Mouse (Mus musculus) intestine, embryonic 15.5 days (tissue): ENCODE data around the gene Gm17387. TPM values are rescaled to one million over a fixed set of nuclear protein-coding genes. Genes with fewer than 3 reads are reported as not detected.

Experiments
- ATAC-seq: fragments of 200-750 bp; cut with Nextera tagmentation; 2 replicates; pipeline ENCODE4 v1.8.0; 2017; ENCODE audit warnings: moderate TSS enrichment, moderate library complexity
- H3K27ac ChIP-seq: fragments of 300-500 bp; sonication (generic); 2 replicates; pipeline ENCODE4 v1.5.1; 2015; ENCODE audit warnings: mild to moderate bottlenecking, inconsistent platforms
- H3K27me3 ChIP-seq: fragments of 300-500 bp; sonication (generic); replicated peaks from 2 replicates; pipeline ENCODE4 v1.6.1; 2015; ENCODE audit warnings: inconsistent platforms
- H3K36me3 ChIP-seq: fragments of 300-500 bp; sonication (generic); 2 replicates; pipeline ENCODE4 v1.6.1; 2015; ENCODE audit warnings: inconsistent platforms
- H3K4me1 ChIP-seq: fragments of 300-500 bp; sonication (generic); replicated peaks from 2 replicates; pipeline ENCODE4 v1.6.1; 2015; ENCODE audit warnings: inconsistent platforms
- H3K4me2 ChIP-seq: fragments of 300-500 bp; sonication (generic); replicated peaks from 2 replicates; pipeline ENCODE4 v1.6.1; 2015; ENCODE audit warnings: mild to moderate bottlenecking, inconsistent platforms
- H3K4me3 ChIP-seq: fragments of 300-500 bp; sonication (generic); replicated peaks from 2 replicates; pipeline ENCODE4 v1.5.1; 2015; ENCODE audit warnings: inconsistent platforms
- H3K9ac ChIP-seq: fragments of 300-500 bp; sonication (generic); 2 replicates; pipeline ENCODE4 v1.6.1; 2015; ENCODE audit warnings: inconsistent platforms
- H3K9me3 ChIP-seq: fragments of 300-500 bp; sonication (generic); 2 replicates; pipeline ENCODE4 v1.6.1; 2016; ENCODE audit warnings: inconsistent platforms
- WGBS: fragments of 180-500 bp; shearing (Covaris S2); methylation state at CpG from one replicate; pipeline ENCODE4 v1.1.7; 2015; 5-methylcytosine and 5-hydroxymethylcytosine counted together
- polyA plus RNA-seq: library from polyadenylated mRNA; unstranded; fragments of >200 nt; fragmentation: Nextera tagmentation; extraction: Ambion mirVana; gene quantifications from 2 replicates; pipeline ENCODE4 v1.2.1, GENCODE M21; 2015

Gene Gm17387
- polyA plus RNA-seq, 1 experiment from 2014 or later = not detected

DNA sequence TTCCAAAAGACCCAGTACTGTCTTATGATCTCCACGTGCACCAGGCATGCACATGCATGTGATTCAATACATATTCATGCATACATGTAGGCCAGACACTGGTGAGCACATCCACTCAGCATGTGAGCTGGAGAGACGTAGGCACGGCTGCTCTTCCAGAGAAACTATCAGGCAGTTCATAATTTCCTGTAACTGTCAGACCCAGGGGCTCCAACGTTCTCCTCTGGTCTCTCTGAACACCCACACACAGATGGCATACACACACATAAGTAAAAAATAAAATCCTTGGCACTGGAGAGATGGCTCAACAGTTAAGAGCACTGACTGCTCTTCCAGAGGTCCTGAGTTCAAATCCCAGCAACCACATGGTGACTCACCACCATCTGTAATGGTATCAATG, 44.9 kb downstream of the Gm17387 start:
- peaks cover 13% of the 10 kb centered on the region for H3K27me3 ChIP-seq
- H3K4me3 ChIP-seq = no peak overlapping the region
- ATAC-seq = no peak
- peaks cover 13% of the 10 kb centered on the region for H3K4me1 ChIP-seq
- no peak overlapping the region for H3K9ac ChIP-seq
- no peak overlapping the region for H3K4me2 ChIP-seq
- H3K9me3 ChIP-seq = no peaks in the 10 kb centered on the region
- H3K36me3 ChIP-seq = no peaks in the 10 kb centered on the region
- 81% methylated on average over 4 of the region's 4 CpGs for WGBS
- H3K27ac ChIP-seq = no peak overlapping the region

GRCm38 (mm10) chr7:141077841-141078240, 48.9 kb downstream of the Gm17387 start, which contains the start of gene Pkp3:
TSS of gene Pkp3 (plus strand) at chr7:141078218.
- H3K4me2 ChIP-seq = no peak within 1 kb of the TSS
- no peak for ATAC-seq
- H3K9me3 ChIP-seq = no peaks in the 10 kb centered on the region
- no peak within 1 kb of the TSS for H3K27ac ChIP-seq
- peaks cover 8% of the 10 kb centered on the region; the same call in 1 of the 2 replicates for H3K4me1 ChIP-seq
- no peak within 1 kb of the TSS for H3K4me3 ChIP-seq
- no peaks in the 10 kb centered on the region for H3K27me3 ChIP-seq
- H3K36me3 ChIP-seq = no peaks in the 10 kb centered on the region
- no peak within 1 kb of the TSS for H3K9ac ChIP-seq
- WGBS = 90% methylated on average over 15 of the region's 15 CpGs

DNA sequence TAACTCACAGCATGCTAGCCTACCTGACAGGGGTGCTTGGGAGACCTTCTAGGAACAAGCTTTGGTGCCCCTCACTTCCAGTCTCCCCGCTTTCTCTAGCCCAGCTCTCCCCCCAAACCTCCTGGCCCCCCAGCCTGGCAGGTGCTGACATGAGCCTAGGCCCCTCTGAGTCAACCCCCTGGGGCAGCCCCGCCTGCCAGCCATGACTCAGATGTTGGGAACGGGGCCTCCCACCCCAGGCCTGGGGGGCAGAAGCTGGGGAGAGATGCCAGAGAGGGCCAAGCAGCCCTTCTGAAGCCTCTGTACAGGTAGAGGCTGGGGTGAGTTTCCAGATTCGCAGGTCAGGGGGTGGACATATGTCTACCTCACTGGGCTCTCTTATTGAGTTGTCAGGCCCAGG, 49.9 kb downstream of the Gm17387 start:
- Histone ChIP-seq H3K4me1 (peaks cover 8% of the 10 kb centered on the region; the same call in 1 of the 2 replicates), H3K36me3 (no peaks in the 10 kb centered on the region), H3K27ac (no peak overlapping the region), H3K27me3 (no peaks in the 10 kb centered on the region), H3K4me2 (no peak overlapping the region), H3K9ac (no peak overlapping the region), H3K4me3 (no peak overlapping the region), H3K9me3 (no peaks in the 10 kb centered on the region)
- 85% methylated on average over 4 of the region's 4 CpGs for WGBS
- no peak for ATAC-seq

Other genes with a start within 250 kb of the Gm17387 start
- 0.40 and 0.48 TPM in 2 replicates for gene Syce1, start 241.3 kb upstream of the Gm17387 start, polyA plus RNA-seq
- 1.6 and 2.0 TPM in 2 replicates for gene Zfp941, start 207.0 kb upstream of the Gm17387 start, polyA plus RNA-seq
- gene Urah, start 194.1 kb upstream of the Gm17387 start, polyA plus RNA-seq = 4.8 TPM in 2 replicates
- gene Scgb1c1, start 183.6 kb upstream of the Gm17387 start, polyA plus RNA-seq = not detected in 2 replicates
- not detected in 2 replicates for gene Odf3, start 181.3 kb upstream of the Gm17387 start, polyA plus RNA-seq
- gene Gm45785, start 172.8 kb upstream of the Gm17387 start, polyA plus RNA-seq = 0.54 TPM in 1 of 2 replicates, not detected in the other
- 51.9 and 66.6 TPM in 2 replicates for gene Ric8a, start 172.2 kb upstream of the Gm17387 start, polyA plus RNA-seq
- 31.7 and 37.1 TPM in 2 replicates for gene Bet1l, start 171.6 kb upstream of the Gm17387 start, polyA plus RNA-seq
- 194 and 214 TPM in 2 replicates for gene Psmd13, start 147.2 kb upstream of the Gm17387 start, polyA plus RNA-seq
- gene Sirt3, start 146.8 kb upstream of the Gm17387 start, polyA plus RNA-seq = 27.7 and 31.4 TPM in 2 replicates
- not detected in 2 replicates for gene Cox8b, start 128.7 kb upstream of the Gm17387 start, polyA plus RNA-seq
- 42.9 and 46.8 TPM in 2 replicates for gene Nlrp6, start 108.2 kb upstream of the Gm17387 start, polyA plus RNA-seq
- 21.6 and 21.9 TPM in 2 replicates for gene Pgghg, start 87.7 kb upstream of the Gm17387 start, polyA plus RNA-seq
- gene Ifitm5, start 78.8 kb upstream of the Gm17387 start, polyA plus RNA-seq = 2.4 and 3.4 TPM in 2 replicates
- gene Gm45717, start 73.2 kb upstream of the Gm17387 start, polyA plus RNA-seq = 0.69 TPM in 1 of 2 replicates, not detected in the other
- 1,251 and 1,347 TPM in 2 replicates for gene Ifitm2, start 73.1 kb upstream of the Gm17387 start, polyA plus RNA-seq
- 145 and 148 TPM in 2 replicates for gene Ifitm1, start 61.9 kb upstream of the Gm17387 start, polyA plus RNA-seq
- gene Ifitm3, start 18.4 kb upstream of the Gm17387 start, polyA plus RNA-seq = 255 and 288 TPM in 2 replicates
- 1.6 and 3.6 TPM in 2 replicates for gene Ifitm6, start 11.2 kb upstream of the Gm17387 start, polyA plus RNA-seq
- 7.9 and 10.7 TPM in 2 replicates for gene B4galnt4, start 32.0 kb downstream of the Gm17387 start, polyA plus RNA-seq
- 24.6 and 26.1 TPM in 2 replicates for gene Pkp3, start 49.1 kb downstream of the Gm17387 start, polyA plus RNA-seq
- 17.8 and 20.5 TPM in 2 replicates for gene Sigirr, start 71.4 kb downstream of the Gm17387 start, polyA plus RNA-seq
- gene Ano9, start 88.7 kb downstream of the Gm17387 start, polyA plus RNA-seq = 29.5 and 35.3 TPM in 2 replicates
- gene Ptdss2, start 93.3 kb downstream of the Gm17387 start, polyA plus RNA-seq = 58.0 and 59.7 TPM in 2 replicates
- gene Rnh1, start 143.7 kb downstream of the Gm17387 start, polyA plus RNA-seq = 123 and 155 TPM in 2 replicates
- 92.9 and 107 TPM in 2 replicates for gene Hras, start 164.9 kb downstream of the Gm17387 start, polyA plus RNA-seq
- 5.1 and 5.4 TPM in 2 replicates for gene Lrrc56, start 165.0 kb downstream of the Gm17387 start, polyA plus RNA-seq
- 3.5 and 3.6 TPM in 2 replicates for gene Lmntd2, start 184.9 kb downstream of the Gm17387 start, polyA plus RNA-seq
- gene Rassf7, start 186.7 kb downstream of the Gm17387 start, polyA plus RNA-seq = 63.7 and 70.0 TPM in 2 replicates
- gene Phrf1, start 199.7 kb downstream of the Gm17387 start, polyA plus RNA-seq = 61.9 and 62.1 TPM in 2 replicates
- 5.2 and 5.7 TPM in 2 replicates for gene Irf7, start 237.3 kb downstream of the Gm17387 start, polyA plus RNA-seq
- gene Cdhr5, start 247.7 kb downstream of the Gm17387 start, polyA plus RNA-seq = 75.8 and 96.1 TPM in 2 replicates